Mouse (Mus musculus) MEL (cell line): ENCODE measurements at regions not wholly inside any gene's neighbourhood (a gene's known extent, or its start where the extent isn't known, plus 50 kb on each side); places are given as distances from the start of the nearest gene placed in this dataset.

Experiments
- DNase-seq: peaks from one replicate; pipeline ENCODE4 v3.0.0; 2011; ENCODE audit warnings: low read depth, low spot score
- H3K27ac ChIP-seq: 2 replicates; pipeline ENCODE4 v1.5.1; 2012; ENCODE audit warnings: low read depth, mild to moderate bottlenecking, control low read depth, low read length, moderate library complexity; ENCODE audit not compliant: control insufficient read depth
- H3K27me3 ChIP-seq, 2 experiments: fragments of 150-350 bp in 1 of 2; sonication (generic) in 1 of 2; 2 replicates each; pipeline ENCODE4 v1.6.1; 2012; ENCODE audit warnings: low read length in 2 of 2, mild to moderate bottlenecking in 2 of 2, improper control_type of control experiment in 1 of 2, moderate library complexity in 1 of 2; ENCODE audit not compliant: insufficient read depth in 2 of 2, control insufficient read depth in 1 of 2
- H3K36me3 ChIP-seq, 2 experiments: 2 replicates each; pipeline ENCODE4 v1.6.1; 2012 to 2014; ENCODE audit warnings: low read length in 2 of 2, improper control_type of control experiment in 1 of 2, inconsistent platforms in 1 of 2, mild to moderate bottlenecking in 1 of 2; ENCODE audit not compliant: insufficient read depth in 2 of 2, control insufficient read depth in 1 of 2
- H3K4me1 ChIP-seq, 2 experiments: fragments of 150-350 bp in 1 of 2; sonication (generic) in 1 of 2; 2 replicates each; pipeline ENCODE4 v1.6.1; 2012; ENCODE audit warnings: low read length in 2 of 2, improper control_type of control experiment in 1 of 2, mild to moderate bottlenecking in 1 of 2; ENCODE audit not compliant: insufficient read depth in 2 of 2, control insufficient read depth in 1 of 2
- H3K4me3 ChIP-seq, 2 experiments: fragments of 150-350 bp in 1 of 2; sonication (generic) in 1 of 2; 2 replicates each; pipeline ENCODE4 v1.5.1; 2012; ENCODE audit warnings: low read depth in 2 of 2, low read length in 2 of 2, mild to moderate bottlenecking in 2 of 2, moderate library complexity in 2 of 2, control low read depth in 1 of 2, improper control_type of control experiment in 1 of 2; ENCODE audit not compliant: control insufficient read depth in 1 of 2, insufficient read depth in 1 of 2
- H3K79me2 ChIP-seq: 2 replicates; pipeline ENCODE4 v1.6.1; 2012; ENCODE audit warnings: mild to moderate bottlenecking, low read length, moderate library complexity; ENCODE audit not compliant: control insufficient read depth, poor library complexity, insufficient read depth
- H3K9ac ChIP-seq: 2 replicates; pipeline ENCODE4 v1.6.1; 2012; ENCODE audit warnings: low read depth, mild to moderate bottlenecking, control low read depth, low read length, moderate library complexity; ENCODE audit not compliant: control insufficient read depth, poor library complexity, severe bottlenecking
- H3K9me3 ChIP-seq: fragments of 150-350 bp; sonication (generic); replicated peaks from 2 replicates; pipeline ENCODE4 v1.6.1; 2012; ENCODE audit warnings: mild to moderate bottlenecking, low read length, improper control_type of control experiment, moderate library complexity; ENCODE audit not compliant: insufficient read depth
- BHLHE40 ChIP-seq: IDR thresholded peaks from 2 replicates; pipeline ENCODE4 v1.6.1; 2012; ENCODE audit warnings: low read depth, mild to moderate bottlenecking, inconsistent platforms, low read length, improper control_type of control experiment, borderline replicate concordance
- CTCF ChIP-seq, 3 experiments: IDR thresholded peaks in 2 of 3; conservative IDR thresholded peaks in 1 of 3; 2 replicates each; pipeline ENCODE4 v1.5.1; 2011 to 2012; ENCODE audit warnings: low read length in 3 of 3, low read depth in 2 of 3, mild to moderate bottlenecking in 2 of 3, improper control_type of control experiment in 1 of 3, inconsistent platforms in 1 of 3, mixed read lengths in 1 of 3, moderate library complexity in 1 of 3; ENCODE audit not compliant: control insufficient read depth in 1 of 3, insufficient read depth in 1 of 3, poor library complexity in 1 of 3, severe bottlenecking in 1 of 3
- ELF1 ChIP-seq: IDR thresholded peaks from 2 replicates; pipeline ENCODE4 v1.6.1; 2014; ENCODE audit warnings: low read depth, mild to moderate bottlenecking, inconsistent platforms, low read length, improper control_type of control experiment, moderate library complexity
- EP300 ChIP-seq, 2 experiments: IDR thresholded peaks; 2 replicates each; pipeline ENCODE4 v1.6.1; 2011; ENCODE audit warnings: improper control_type of control experiment in 2 of 2, low read length in 2 of 2, low read depth in 1 of 2, mild to moderate bottlenecking in 1 of 2
- ETS1 ChIP-seq: IDR thresholded peaks from 2 replicates; pipeline ENCODE4 v1.6.1; 2012; ENCODE audit warnings: low read depth, mild to moderate bottlenecking, inconsistent platforms, low read length, improper control_type of control experiment, moderate library complexity
- GABPA ChIP-seq: IDR thresholded peaks from 2 replicates; pipeline ENCODE4 v1.6.1; 2012; ENCODE audit warnings: low read depth, mild to moderate bottlenecking, inconsistent platforms, low read length, improper control_type of control experiment, moderate library complexity
- KAT2A ChIP-seq: conservative IDR thresholded peaks from 2 replicates; pipeline ENCODE4 v1.6.1; 2012; ENCODE audit warnings: low read depth, low read length, improper control_type of control experiment, inconsistent platforms
- MAX ChIP-seq: IDR thresholded peaks from 2 replicates; pipeline ENCODE4 v1.6.1; 2011; ENCODE audit warnings: low read length, improper control_type of control experiment
- MAZ ChIP-seq: IDR thresholded peaks from 2 replicates; pipeline ENCODE4 v1.6.1; 2012; ENCODE audit warnings: low read depth, mild to moderate bottlenecking, inconsistent platforms, low read length, improper control_type of control experiment
- MEF2A ChIP-seq: IDR thresholded peaks from 2 replicates; pipeline ENCODE4 v1.6.1; 2014; ENCODE audit warnings: low read depth, mild to moderate bottlenecking, inconsistent platforms, low read length, improper control_type of control experiment; ENCODE audit not compliant: poor library complexity, insufficient replicate concordance, severe bottlenecking; ENCODE audit errors: extremely low read depth
- MXI1 ChIP-seq: IDR thresholded peaks from 2 replicates; pipeline ENCODE4 v1.6.1; 2011; ENCODE audit warnings: mild to moderate bottlenecking, low read depth, low read length, improper control_type of control experiment
- MYB ChIP-seq: IDR thresholded peaks from 2 replicates; pipeline ENCODE4 v1.6.1; 2011; ENCODE audit warnings: mild to moderate bottlenecking, low read depth, low read length, improper control_type of control experiment
- NELFE ChIP-seq: IDR thresholded peaks from 2 replicates; pipeline ENCODE4 v1.6.1; 2011; ENCODE audit warnings: low read depth, low read length, improper control_type of control experiment
- POLR2A ChIP-seq, 2 experiments: IDR thresholded peaks; 2 replicates each; pipeline ENCODE4 v1.6.1; 2011 to 2012; ENCODE audit warnings: low read length in 2 of 2, mild to moderate bottlenecking in 2 of 2, control low read depth in 1 of 2, improper control_type of control experiment in 1 of 2, low read depth in 1 of 2, moderate library complexity in 1 of 2; ENCODE audit not compliant: control insufficient read depth in 1 of 2, insufficient read depth in 1 of 2, poor library complexity in 1 of 2
- POLR2AphosphoS2 ChIP-seq: IDR thresholded peaks from 2 replicates; pipeline ENCODE4 v1.6.1; 2011; ENCODE audit warnings: low read length, improper control_type of control experiment
- SIN3A ChIP-seq: IDR thresholded peaks from 2 replicates; pipeline ENCODE4 v1.6.1; 2012; ENCODE audit warnings: low read length, improper control_type of control experiment, inconsistent platforms
- SMC3 ChIP-seq: IDR thresholded peaks from 2 replicates; pipeline ENCODE4 v1.6.1; 2011; ENCODE audit warnings: low read depth, low read length, improper control_type of control experiment
- TCF12 ChIP-seq: IDR thresholded peaks from 2 replicates; pipeline ENCODE4 v1.6.1; 2014; ENCODE audit warnings: low read depth, mild to moderate bottlenecking, inconsistent platforms, low read length, improper control_type of control experiment, moderate library complexity
- USF2 ChIP-seq, 2 experiments: IDR thresholded peaks; 2 replicates each; pipeline ENCODE4 v1.6.1; 2011 to 2012; ENCODE audit warnings: improper control_type of control experiment in 2 of 2, low read length in 2 of 2, borderline replicate concordance in 1 of 2, inconsistent platforms in 1 of 2, low read depth in 1 of 2, mild to moderate bottlenecking in 1 of 2; ENCODE audit not compliant: insufficient read depth in 1 of 2
- ZMIZ1 ChIP-seq: IDR thresholded peaks from 2 replicates; pipeline ENCODE4 v1.6.1; 2012; ENCODE audit warnings: low read depth, mild to moderate bottlenecking, inconsistent platforms, low read length, improper control_type of control experiment, moderate library complexity
- ZNF384 ChIP-seq: IDR thresholded peaks from 2 replicates; pipeline ENCODE4 v1.6.1; 2012; ENCODE audit warnings: low read depth, mild to moderate bottlenecking, inconsistent platforms, low read length, improper control_type of control experiment

DNA sequence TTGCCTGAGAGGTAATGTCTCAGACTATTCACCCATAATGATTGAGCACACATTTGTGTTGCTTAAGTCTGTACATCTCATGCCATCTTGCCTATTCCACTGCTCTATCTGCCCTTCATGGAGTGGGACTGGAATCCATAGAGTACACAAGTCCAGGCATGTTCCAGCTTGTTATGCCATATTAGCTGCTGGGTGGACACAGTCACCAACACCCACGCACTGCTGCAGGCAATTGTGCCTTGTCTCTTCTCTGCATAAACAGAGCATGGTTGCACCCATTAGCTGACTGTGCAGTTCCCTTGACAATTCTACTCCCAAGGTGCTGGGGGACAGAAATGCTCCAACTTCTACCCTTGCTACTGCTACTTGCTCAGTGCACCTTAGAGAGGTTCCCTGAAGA, 143.3 kb upstream of the Nckap5 start:
- no peaks in the 10 kb centered on the region for H3K27me3 ChIP-seq
- DNase-seq, result no peak

DNA sequence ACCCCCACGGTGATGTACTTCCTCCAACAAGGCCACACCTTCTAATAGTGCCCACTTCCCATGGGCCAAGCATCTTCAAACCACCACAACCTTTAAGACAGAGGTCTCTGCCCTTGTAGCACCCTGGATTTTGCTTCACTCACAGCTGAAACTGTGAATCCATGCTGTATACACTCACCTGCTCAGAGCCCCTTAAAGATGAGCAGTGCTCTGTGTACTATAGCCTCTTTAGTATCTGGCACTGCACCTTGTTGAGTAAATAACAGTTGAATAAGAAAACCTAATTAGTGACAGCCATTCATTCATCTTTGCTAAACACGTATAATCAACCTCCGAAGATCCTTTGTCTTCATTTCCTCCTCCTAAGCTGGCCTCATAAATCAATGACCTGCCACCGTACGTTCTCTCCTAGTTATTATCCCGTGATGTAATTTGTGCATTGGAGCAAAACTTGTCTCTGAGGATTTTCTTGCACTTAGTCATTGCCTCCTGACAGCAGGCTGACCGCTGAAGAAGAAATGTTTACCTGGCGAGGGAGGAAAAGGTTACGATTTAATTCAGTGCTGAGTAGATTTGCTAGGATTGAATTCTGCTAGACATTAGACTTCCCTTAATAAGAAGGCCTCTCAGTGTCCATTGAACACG, 141.3 kb upstream of the Nckap5 start:
- no peaks in the 10 kb centered on the region for H3K27me3 ChIP-seq
- no peak overlapping the region for H3K9ac ChIP-seq
- no peaks in the 10 kb centered on the region for H3K4me1 ChIP-seq
- no peaks in the 10 kb centered on the region for H3K36me3 ChIP-seq
- DNase-seq, result no peak
- no peak overlapping the region for H3K27ac ChIP-seq
- no peak overlapping the region for H3K4me3 ChIP-seq
- TF ChIP-seq KAT2A (no peak), POLR2AphosphoS2 (no peak), ELF1 (no peak), SMC3 (no peak), MAX (no peak), EP300 (IDR thresholded peaks at IDR 0.05; ENCODE audit: low read depth in 1 of 2, low read length in 2 of 2) (no peak)
- no peaks in the 10 kb centered on the region for H3K79me2 ChIP-seq
- H3K9me3 ChIP-seq, result no peaks in the 10 kb centered on the region

More for the DNA sequence above, 143.3 kb upstream of the Nckap5 start:
- no peaks in the 10 kb centered on the region for H3K36me3 ChIP-seq
- H3K4me1 ChIP-seq, result no peaks in the 10 kb centered on the region
- H3K9me3 ChIP-seq, result no peaks in the 10 kb centered on the region
- no peak overlapping the region for H3K9ac ChIP-seq
- H3K4me3 ChIP-seq, result no peak overlapping the region
- no peaks in the 10 kb centered on the region for H3K79me2 ChIP-seq
- TF ChIP-seq SMC3, result no peak
- no peak for TF ChIP-seq USF2 (IDR thresholded peaks at IDR 0.05; ENCODE audit: borderline replicate concordance in 1 of 2, insufficient read depth in 1 of 2, low read depth in 1 of 2, low read length in 2 of 2)
- TF ChIP-seq POLR2A (IDR thresholded peaks at IDR 0.05; ENCODE audit: control insufficient read depth in 1 of 2, insufficient read depth in 1 of 2, low read depth in 1 of 2, low read length in 2 of 2, poor library complexity in 1 of 2), result no peak
- TF ChIP-seq ELF1, result no peak
- TF ChIP-seq BHLHE40, result no peak
- TF ChIP-seq MEF2A, result no peak
- TF ChIP-seq CTCF (IDR thresholded peaks at IDR 0.05 in 2 of 3, conservative IDR thresholded peaks at IDR 0.05 in 1 of 3; ENCODE audit: control insufficient read depth in 1 of 3, insufficient read depth in 1 of 3, low read depth in 2 of 3, low read length in 3 of 3, poor library complexity in 1 of 3, severe bottlenecking in 1 of 3), result no peak
- no peak for TF ChIP-seq MAZ
- TF ChIP-seq TCF12, result no peak
- no peak for TF ChIP-seq NELFE
- no peak for TF ChIP-seq ZMIZ1
- TF ChIP-seq MYB, result no peak
- no peak for TF ChIP-seq ETS1
- no peak for TF ChIP-seq POLR2AphosphoS2
- TF ChIP-seq MXI1, result no peak
- TF ChIP-seq GABPA, result no peak
- no peak for TF ChIP-seq SIN3A
- no peak for TF ChIP-seq ZNF384
- TF ChIP-seq KAT2A, result no peak
- H3K27ac ChIP-seq, result no peak overlapping the region
